Mouse (Mus musculus): Measurements from ENCODE around the gene Ppp6r2.

DNA sequence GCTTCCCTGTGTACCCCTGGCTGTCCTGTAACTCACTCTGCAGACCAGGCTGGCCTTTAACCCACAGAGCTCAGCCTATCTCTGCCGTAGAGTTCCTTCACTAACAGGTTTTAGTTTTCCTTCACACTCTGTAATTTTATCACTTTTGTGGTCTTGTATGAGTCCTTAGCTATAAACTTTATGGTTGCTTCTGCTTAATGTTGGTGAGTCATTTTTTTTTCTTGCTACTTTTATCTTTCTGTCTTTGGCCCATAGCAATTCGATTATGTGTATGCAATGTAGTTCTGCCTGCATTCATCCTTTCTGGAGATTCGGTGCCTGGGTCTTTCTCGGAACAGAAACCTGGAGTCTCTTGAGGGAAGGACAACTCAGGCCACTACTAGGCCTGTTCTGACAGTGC, 3.9 kb upstream of the Ppp6r2 start:
- no peak for TF ChIP-seq CTCF (IDR thresholded peaks at IDR 0.05; ENCODE audit: control insufficient read depth, insufficient read depth, insufficient read length)
- no peak for TF ChIP-seq MAX (IDR thresholded peaks at IDR 0.05)
- TF ChIP-seq USF1 (IDR thresholded peaks at IDR 0.05; ENCODE audit: low read depth): no peak
- no peak for TF ChIP-seq CEBPB (IDR thresholded peaks at IDR 0.05; ENCODE audit: low read depth)

Data from C2C12 (cell line).